Mouse (Mus musculus) bone marrow, adult 2 months (tissue): ENCODE measurements around the gene Olfr1181.
"Not testable (repeated sequence)": the region's sequence is repeated elsewhere in the genome, so short reads cannot be mapped to it uniquely, and the experiment has no call there.

Experiments used
- CTCF ChIP-seq: fragments of 200-500 bp; IDR thresholded peaks from 2 replicates; pipeline ENCODE4 v1.5.1; 2011; ENCODE audit warnings: low read length, control low read depth; ENCODE audit not compliant: control insufficient read depth, insufficient read depth
- POLR2A ChIP-seq: fragments of 200-500 bp; IDR thresholded peaks from 2 replicates; pipeline ENCODE4 v1.6.1; 2011; ENCODE audit warnings: low read depth, mild to moderate bottlenecking, control low read depth, low read length, borderline replicate concordance; ENCODE audit not compliant: control insufficient read depth

DNA sequence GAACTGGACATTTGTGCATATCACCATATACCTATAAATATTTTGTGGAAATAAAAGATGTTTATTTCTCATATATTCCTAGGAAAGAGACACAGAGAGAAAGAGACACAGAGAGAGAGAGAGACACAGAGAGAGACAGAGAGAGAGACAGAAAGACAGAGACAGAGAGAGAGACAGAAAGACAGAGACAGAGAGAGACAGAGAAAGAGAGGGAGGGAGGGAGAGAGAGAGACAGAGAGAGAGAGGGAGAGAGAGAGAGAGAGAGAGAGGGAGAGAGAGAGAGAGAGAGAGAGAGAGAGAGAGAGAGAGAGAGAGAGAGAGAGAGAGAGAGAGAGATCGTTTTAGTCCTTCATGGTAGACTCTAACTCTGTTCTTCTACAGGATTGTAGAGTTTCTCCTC lies 28.6 kb upstream of the Olfr1181 start, which contains the start of gene Olfr1183:
- not testable (repeated sequence) for TF ChIP-seq CTCF, POLR2A
